Mouse (Mus musculus): ENCODE results near the gene Spred2. TPM values are rescaled to one million over a fixed set of nuclear protein-coding genes. Genes with fewer than 3 reads are reported as not detected.
"Not testable (repeated sequence)": the region's sequence is repeated elsewhere in the genome, so short reads cannot be mapped to it uniquely, and the experiment has no call there.

The Spred2 gene
- polyA plus RNA-seq, 1 experiment from 2014 or later: 9.6 TPM

- H3K27me3 ChIP-seq (ENCODE audit: control insufficient read depth, insufficient read depth, low read length); H3K4me3 ChIP-seq (ENCODE audit: low read depth, low read length); H3K9ac ChIP-seq (replicated peaks; ENCODE audit: low read depth, low read length); H3K4me2 ChIP-seq (replicated peaks; ENCODE audit: low read depth, low read length); H3K27ac ChIP-seq (ENCODE audit: low read length); H3K4me1 ChIP-seq (ENCODE audit: control insufficient read depth, insufficient read depth, low read length); H3K36me3 ChIP-seq (ENCODE audit: control insufficient read depth, insufficient read depth, low read length); H3K9me3 ChIP-seq (ENCODE audit: control insufficient read depth, low read depth, low read length); ATAC-seq (ENCODE audit: insufficient number of reproducible peaks, insufficient read depth, low FRiP score, low read depth): not testable (repeated sequence)
- 88% methylated on average over 5 of the region's 5 CpGs for WGBS
Measured at GRCm38 (mm10) chr11:20030973-20031372, 106.8 kb downstream of the Spred2 start.

DNA sequence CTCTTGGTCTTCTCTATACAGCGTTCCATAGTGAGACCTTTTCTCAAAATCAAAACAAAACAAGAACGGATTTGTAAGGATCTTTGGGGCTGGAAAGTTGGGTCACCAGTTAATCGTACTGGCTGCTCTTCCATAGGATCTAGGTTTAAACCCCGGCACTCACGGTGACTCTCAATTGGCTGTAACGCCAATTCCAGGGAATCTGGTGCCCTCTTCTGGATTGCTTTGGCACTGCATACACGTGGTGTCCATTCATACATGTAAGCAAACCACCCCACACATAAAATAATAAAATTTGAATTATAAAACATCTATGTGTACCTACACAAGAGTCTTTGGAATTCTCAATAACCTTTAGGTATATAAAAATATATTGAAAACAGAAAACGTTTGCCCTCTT, 107.4 kb downstream of the Spred2 start:
- H3K36me3 ChIP-seq (ENCODE audit: control insufficient read depth, insufficient read depth, low read length): no peaks in the 10 kb centered on the region
- no peak overlapping the region for H3K27ac ChIP-seq (ENCODE audit: low read length)
- no peaks in the 10 kb centered on the region for H3K9me3 ChIP-seq (ENCODE audit: control insufficient read depth, low read depth, low read length)
- ATAC-seq (ENCODE audit: insufficient number of reproducible peaks, insufficient read depth, low FRiP score, low read depth): no peak
- H3K9ac ChIP-seq (replicated peaks; ENCODE audit: low read depth, low read length): no peak overlapping the region
- H3K27me3 ChIP-seq (ENCODE audit: control insufficient read depth, insufficient read depth, low read length): no peaks in the 10 kb centered on the region
- no peak overlapping the region for H3K4me2 ChIP-seq (replicated peaks; ENCODE audit: low read depth, low read length)
- H3K4me3 ChIP-seq (ENCODE audit: low read depth, low read length): no peak overlapping the region
- no peaks in the 10 kb centered on the region for H3K4me1 ChIP-seq (ENCODE audit: control insufficient read depth, insufficient read depth, low read length)
- WGBS: 41% methylated on average over 8 of the region's 8 CpGs

- no peak overlapping the region for H3K9ac ChIP-seq (replicated peaks; ENCODE audit: low read depth, low read length)
- ATAC-seq (ENCODE audit: insufficient number of reproducible peaks, insufficient read depth, low FRiP score, low read depth): no peak
- H3K27ac ChIP-seq (ENCODE audit: low read length): no peak overlapping the region
- H3K4me3 ChIP-seq (ENCODE audit: low read depth, low read length): no peak overlapping the region
- no peaks in the 10 kb centered on the region for H3K4me1 ChIP-seq (ENCODE audit: control insufficient read depth, insufficient read depth, low read length)
- 67% methylated on average over 6 of the region's 6 CpGs for WGBS
- H3K27me3 ChIP-seq (ENCODE audit: control insufficient read depth, insufficient read depth, low read length): no peaks in the 10 kb centered on the region
- no peak overlapping the region for H3K4me2 ChIP-seq (replicated peaks; ENCODE audit: low read depth, low read length)
- no peaks in the 10 kb centered on the region for H3K36me3 ChIP-seq (ENCODE audit: control insufficient read depth, insufficient read depth, low read length)
- no peaks in the 10 kb centered on the region for H3K9me3 ChIP-seq (ENCODE audit: control insufficient read depth, low read depth, low read length)
Measured at GRCm38 (mm10) chr11:20033541-20034160, 109.5 kb downstream of the Spred2 start.

DNA sequence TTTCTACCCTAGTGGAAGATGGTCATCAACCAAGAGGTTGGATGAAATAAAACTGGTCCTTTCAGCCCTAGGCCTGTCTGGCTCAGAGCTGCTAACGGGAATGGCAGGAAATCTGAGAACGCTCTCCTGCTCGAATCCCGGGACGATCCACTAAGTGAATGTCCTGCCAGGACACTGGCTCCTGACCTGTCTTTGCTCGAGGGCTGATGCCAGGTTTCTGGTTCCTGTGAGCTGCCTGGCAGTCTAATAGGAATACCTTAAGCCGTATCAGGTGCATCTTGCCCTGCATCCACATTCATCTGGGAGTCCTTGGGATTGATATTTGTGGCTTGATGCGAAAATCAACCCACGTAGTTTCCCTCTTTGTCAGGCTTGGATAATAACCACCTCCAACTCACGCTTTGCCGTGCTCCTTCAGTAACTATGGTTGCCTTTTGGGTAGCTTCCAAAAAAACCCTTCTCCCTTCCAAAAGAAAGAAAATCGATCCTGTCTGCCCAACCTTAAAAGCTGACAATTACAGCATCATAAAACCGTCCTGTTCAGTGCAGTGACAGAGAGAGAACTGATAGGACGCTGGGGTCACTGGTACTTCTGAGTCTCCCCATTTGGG, 110.3 kb downstream of the Spred2 start:
- Histone ChIP-seq H3K27me3 (ENCODE audit: control insufficient read depth, insufficient read depth, low read length) (no peaks in the 10 kb centered on the region), H3K4me2 (replicated peaks; ENCODE audit: low read depth, low read length) (no peak overlapping the region), H3K9me3 (ENCODE audit: control insufficient read depth, low read depth, low read length) (no peaks in the 10 kb centered on the region), H3K36me3 (ENCODE audit: control insufficient read depth, insufficient read depth, low read length) (no peaks in the 10 kb centered on the region), H3K27ac (ENCODE audit: low read length) (no peak overlapping the region), H3K9ac (replicated peaks; ENCODE audit: low read depth, low read length) (no peak overlapping the region), H3K4me1 (ENCODE audit: control insufficient read depth, insufficient read depth, low read length) (no peaks in the 10 kb centered on the region), H3K4me3 (ENCODE audit: low read depth, low read length) (no peak overlapping the region)
- 69% methylated on average over 14 of the region's 14 CpGs for WGBS
- ATAC-seq (ENCODE audit: insufficient number of reproducible peaks, insufficient read depth, low FRiP score, low read depth): no peak

DNA sequence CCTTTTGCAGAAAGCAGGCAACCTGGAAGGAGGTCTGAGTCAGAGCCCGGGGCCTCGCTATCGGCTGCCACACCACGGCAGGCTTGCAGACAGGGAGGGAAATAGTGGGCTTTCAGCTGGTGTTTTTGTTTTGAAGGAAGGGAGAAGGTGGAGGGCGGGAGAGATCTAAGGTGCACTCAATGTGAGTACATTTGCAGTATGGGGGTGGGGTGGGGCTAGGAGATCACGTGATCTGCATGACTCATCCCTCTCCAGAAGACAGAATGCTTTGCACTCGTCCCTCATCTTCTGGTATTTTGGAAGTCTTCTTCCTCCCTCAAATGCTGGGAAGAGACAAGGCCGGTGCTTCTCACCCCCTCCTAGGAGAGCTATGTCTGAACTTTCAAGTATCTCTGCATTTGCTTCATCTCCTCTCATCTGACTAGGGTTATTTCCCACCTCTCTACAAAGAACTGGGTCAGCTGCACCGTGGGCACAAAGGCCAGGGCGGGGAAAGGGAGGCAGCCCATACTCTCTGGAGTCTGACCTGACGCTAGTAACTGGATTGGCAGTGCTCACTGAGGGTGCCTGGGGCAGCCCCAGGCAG, 111.3 kb downstream of the Spred2 start:
- no peak for ATAC-seq (ENCODE audit: insufficient number of reproducible peaks, insufficient read depth, low FRiP score, low read depth)
- Histone ChIP-seq H3K9ac (replicated peaks; ENCODE audit: low read depth, low read length) (no peak overlapping the region), H3K36me3 (ENCODE audit: control insufficient read depth, insufficient read depth, low read length) (no peaks in the 10 kb centered on the region), H3K27me3 (ENCODE audit: control insufficient read depth, insufficient read depth, low read length) (no peaks in the 10 kb centered on the region), H3K4me1 (ENCODE audit: control insufficient read depth, insufficient read depth, low read length) (no peaks in the 10 kb centered on the region), H3K4me3 (ENCODE audit: low read depth, low read length) (no peak overlapping the region), H3K9me3 (ENCODE audit: control insufficient read depth, low read depth, low read length) (no peaks in the 10 kb centered on the region), H3K27ac (ENCODE audit: low read length) (no peak overlapping the region), H3K4me2 (replicated peaks; ENCODE audit: low read depth, low read length) (no peak overlapping the region)
- 45% methylated on average over 11 of the region's 11 CpGs for WGBS

DNA sequence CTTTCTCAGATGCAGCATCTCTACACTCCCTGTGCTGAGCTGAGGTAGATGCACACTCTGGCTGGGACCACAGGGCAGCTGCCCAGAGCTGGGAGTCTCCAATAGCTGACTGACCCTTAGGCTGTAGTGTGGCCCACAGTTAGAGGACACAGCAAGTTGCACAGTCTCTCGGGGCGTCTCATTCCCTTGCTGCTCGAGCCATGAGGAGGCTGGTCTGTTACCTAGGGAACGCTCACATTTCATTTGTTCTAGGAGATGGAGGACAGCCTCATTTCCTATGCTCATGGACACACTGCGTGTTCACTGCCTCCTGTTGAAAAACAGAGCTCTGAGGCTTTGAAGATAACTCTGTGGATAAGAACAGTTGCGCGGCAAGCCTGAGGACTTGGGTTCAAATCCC, 111.8 kb downstream of the Spred2 start:
- ATAC-seq (ENCODE audit: insufficient number of reproducible peaks, insufficient read depth, low FRiP score, low read depth): no peak
- 83% methylated on average over 7 of the region's 7 CpGs for WGBS

GRCm38 (mm10) chr11:20037739-20038138, 113.6 kb downstream of the Spred2 start:
- WGBS: 92% methylated on average over 4 of the region's 4 CpGs
- no peaks in the 10 kb centered on the region for H3K9me3 ChIP-seq (ENCODE audit: control insufficient read depth, low read depth, low read length)
- H3K36me3 ChIP-seq (ENCODE audit: control insufficient read depth, insufficient read depth, low read length): no peaks in the 10 kb centered on the region
- H3K27ac ChIP-seq (ENCODE audit: low read length): no peak overlapping the region
- ATAC-seq (ENCODE audit: insufficient number of reproducible peaks, insufficient read depth, low FRiP score, low read depth): no peak
- peaks cover 5% of the 10 kb centered on the region; the same call in 1 of the 2 replicates for H3K4me1 ChIP-seq (ENCODE audit: control insufficient read depth, insufficient read depth, low read length)
- H3K9ac ChIP-seq (replicated peaks; ENCODE audit: low read depth, low read length): no peak overlapping the region
- H3K27me3 ChIP-seq (ENCODE audit: control insufficient read depth, insufficient read depth, low read length): no peaks in the 10 kb centered on the region
- H3K4me3 ChIP-seq (ENCODE audit: low read depth, low read length): no peak overlapping the region
- H3K4me2 ChIP-seq (replicated peaks; ENCODE audit: low read depth, low read length): no peak overlapping the region

More for the DNA sequence above, 111.8 kb downstream of the Spred2 start:
- Histone ChIP-seq H3K4me3 (ENCODE audit: low read depth, low read length) (no peak overlapping the region), H3K9ac (replicated peaks; ENCODE audit: low read depth, low read length) (no peak overlapping the region), H3K36me3 (ENCODE audit: control insufficient read depth, insufficient read depth, low read length) (no peaks in the 10 kb centered on the region), H3K4me2 (replicated peaks; ENCODE audit: low read depth, low read length) (no peak overlapping the region), H3K27me3 (ENCODE audit: control insufficient read depth, insufficient read depth, low read length) (no peaks in the 10 kb centered on the region), H3K9me3 (ENCODE audit: control insufficient read depth, low read depth, low read length) (no peaks in the 10 kb centered on the region), H3K27ac (ENCODE audit: low read length) (no peak overlapping the region), H3K4me1 (ENCODE audit: control insufficient read depth, insufficient read depth, low read length) (no peaks in the 10 kb centered on the region)

DNA sequence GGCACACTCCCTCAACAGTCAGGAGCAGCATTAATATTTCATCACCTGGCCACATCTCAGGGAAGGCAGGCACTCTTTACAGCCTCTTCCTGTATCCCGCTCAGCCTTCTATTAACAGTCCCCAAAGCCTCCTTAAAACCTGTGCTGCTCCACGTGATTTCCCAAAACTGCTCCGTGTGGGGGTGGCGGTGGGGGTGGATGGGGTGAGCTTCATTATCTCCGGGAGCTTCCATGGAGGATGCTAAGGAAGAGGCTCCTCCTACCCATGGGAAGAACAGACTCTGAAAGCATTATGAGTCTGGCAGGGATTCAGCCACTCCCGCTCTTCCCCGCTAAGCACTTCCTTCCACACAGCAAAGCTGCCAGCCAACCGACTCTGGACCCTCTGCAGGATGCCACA, 114.5 kb downstream of the Spred2 start:
- no peaks in the 10 kb centered on the region for H3K9me3 ChIP-seq (ENCODE audit: control insufficient read depth, low read depth, low read length)
- H3K4me3 ChIP-seq (ENCODE audit: low read depth, low read length): no peak overlapping the region
- H3K9ac ChIP-seq (replicated peaks; ENCODE audit: low read depth, low read length): no peak overlapping the region
- H3K36me3 ChIP-seq (ENCODE audit: control insufficient read depth, insufficient read depth, low read length): no peaks in the 10 kb centered on the region
- ATAC-seq (ENCODE audit: insufficient number of reproducible peaks, insufficient read depth, low FRiP score, low read depth): no peak
- H3K27ac ChIP-seq (ENCODE audit: low read length): no peak overlapping the region
- 48% methylated on average over 8 of the region's 8 CpGs for WGBS
- H3K27me3 ChIP-seq (ENCODE audit: control insufficient read depth, insufficient read depth, low read length): no peaks in the 10 kb centered on the region
- H3K4me1 ChIP-seq (ENCODE audit: control insufficient read depth, insufficient read depth, low read length): peaks cover 5% of the 10 kb centered on the region; the same call in 1 of the 2 replicates
- H3K4me2 ChIP-seq (replicated peaks; ENCODE audit: low read depth, low read length): no peak overlapping the region

Data from stomach, embryonic 14.5 days (tissue).